Mouse (Mus musculus) CH12.LX (cell line): ENCODE data around the gene Tnni1. TPM values are rescaled to one million over a fixed set of nuclear protein-coding genes. Genes with fewer than 3 reads are reported as not detected.

Experiments used
- DNase-seq: peaks from one replicate; pipeline ENCODE4 v3.0.0-alpha.2; 2013; ENCODE audit errors: extremely low read depth
- H3K27ac ChIP-seq: 2 replicates; pipeline ENCODE4 v1.5.1; 2012; ENCODE audit warnings: low read depth, mild to moderate bottlenecking, control low read depth, moderate library complexity; ENCODE audit not compliant: insufficient read depth
- H3K27me3 ChIP-seq: replicated peaks from 2 replicates; pipeline ENCODE3; 2012; ENCODE audit warnings: inconsistent platforms
- H3K36me3 ChIP-seq, 2 experiments: replicated peaks in 1 of 2; 2 replicates each; pipeline versions ENCODE3 to v1.6.1; 2012; ENCODE audit warnings: inconsistent platforms in 1 of 2, low read length in 1 of 2, mild to moderate bottlenecking in 1 of 2, mixed read lengths in 1 of 2, moderate library complexity in 1 of 2; ENCODE audit not compliant: control insufficient read depth in 1 of 2, insufficient read depth in 1 of 2
- H3K4me1 ChIP-seq, 2 experiments: 2 replicates each; pipeline ENCODE4 v1.6.1; 2012; ENCODE audit warnings: inconsistent platforms in 1 of 2, moderate library complexity in 1 of 2; ENCODE audit not compliant: insufficient read depth in 2 of 2, control insufficient read depth in 1 of 2
- H3K4me2 ChIP-seq: 2 replicates; pipeline ENCODE4 v1.6.1; 2012; ENCODE audit warnings: low read depth, mild to moderate bottlenecking, control low read depth; ENCODE audit not compliant: poor library complexity, insufficient read depth, severe bottlenecking
- H3K4me3 ChIP-seq, 3 experiments: fragments of 150-350 bp in 1 of 3; sonication (generic) in 1 of 3; replicated peaks in 1 of 3; 2 replicates each; pipeline versions ENCODE3 to v1.5.1; 2011 to 2012; ENCODE audit warnings: low read depth in 2 of 3, low read length in 2 of 3, mild to moderate bottlenecking in 2 of 3, moderate library complexity in 2 of 3, control low read depth in 1 of 3, improper control_type of control experiment in 1 of 3, inconsistent platforms in 1 of 3, mixed read lengths in 1 of 3; ENCODE audit not compliant: poor library complexity in 1 of 3
- H3K79me2 ChIP-seq: replicated peaks from 2 replicates; pipeline ENCODE4 v1.6.1; 2012; ENCODE audit warnings: mild to moderate bottlenecking, moderate library complexity; ENCODE audit not compliant: control insufficient read depth, poor library complexity, insufficient read depth, severe bottlenecking; ENCODE audit errors: extremely low read depth
- H3K9ac ChIP-seq: 2 replicates; pipeline ENCODE4 v1.6.1; 2012; ENCODE audit warnings: low read depth, mild to moderate bottlenecking, control low read depth, moderate library complexity; ENCODE audit not compliant: insufficient read depth
- H3K9me3 ChIP-seq: replicated peaks from 2 replicates; pipeline ENCODE3; 2012; ENCODE audit warnings: low read length, inconsistent platforms, mixed read lengths
- EP300 ChIP-seq: IDR thresholded peaks from 2 replicates; pipeline ENCODE4 v1.6.1; 2011; ENCODE audit warnings: low read length, improper control_type of control experiment
- GABPA ChIP-seq: IDR thresholded peaks from 2 replicates; pipeline ENCODE4 v1.6.1; 2012; ENCODE audit warnings: low read depth, low read length, improper control_type of control experiment, inconsistent platforms; ENCODE audit not compliant: insufficient replicate concordance
- IRF4 ChIP-seq: IDR thresholded peaks from 2 replicates; pipeline ENCODE4 v1.6.1; 2014; ENCODE audit warnings: low read depth, mild to moderate bottlenecking, inconsistent platforms, low read length, improper control_type of control experiment
- JUN ChIP-seq: IDR thresholded peaks from 2 replicates; pipeline ENCODE4 v1.6.1; 2011; ENCODE audit warnings: low read depth, mild to moderate bottlenecking, low read length, improper control_type of control experiment, moderate library complexity; ENCODE audit not compliant: insufficient read depth
- MAX ChIP-seq: IDR thresholded peaks from 2 replicates; pipeline ENCODE4 v1.6.1; 2011; ENCODE audit warnings: low read length, improper control_type of control experiment
- MYC ChIP-seq: IDR thresholded peaks from 2 replicates; pipeline ENCODE4 v1.6.1; 2011; ENCODE audit warnings: low read depth, mild to moderate bottlenecking, improper control_type of control experiment, low read length
- NELFE ChIP-seq: IDR thresholded peaks from 2 replicates; pipeline ENCODE4 v1.6.1; 2011; ENCODE audit warnings: low read depth, low read length, improper control_type of control experiment
- NRF1 ChIP-seq: IDR thresholded peaks from 2 replicates; pipeline ENCODE4 v1.6.1; 2014; ENCODE audit warnings: low read depth, mild to moderate bottlenecking, inconsistent platforms, low read length, improper control_type of control experiment, moderate library complexity
- POLR2A ChIP-seq: IDR thresholded peaks from 2 replicates; pipeline ENCODE4 v1.6.1; 2011; ENCODE audit warnings: low read depth, mild to moderate bottlenecking, improper control_type of control experiment, low read length
- POLR2AphosphoS2 ChIP-seq: IDR thresholded peaks from 2 replicates; pipeline ENCODE4 v1.6.1; 2011; ENCODE audit warnings: low read depth, low read length, improper control_type of control experiment
- SIN3A ChIP-seq: IDR thresholded peaks from 2 replicates; pipeline ENCODE4 v1.6.1; 2012; ENCODE audit warnings: low read length, improper control_type of control experiment, inconsistent platforms
- TBP ChIP-seq: conservative IDR thresholded peaks from 2 replicates; pipeline ENCODE4 v1.6.1; 2011; ENCODE audit warnings: low read depth, low read length, improper control_type of control experiment
- TCF12 ChIP-seq: IDR thresholded peaks from 2 replicates; pipeline ENCODE4 v1.6.1; 2014; ENCODE audit warnings: low read depth, mild to moderate bottlenecking, inconsistent platforms, low read length, improper control_type of control experiment
- UBTF ChIP-seq: IDR thresholded peaks from 2 replicates; pipeline ENCODE4 v1.6.1; 2012; ENCODE audit warnings: low read depth, mild to moderate bottlenecking, inconsistent platforms, low read length, improper control_type of control experiment, moderate library complexity
- ZC3H11A ChIP-seq: IDR thresholded peaks from 2 replicates; pipeline ENCODE4 v1.6.1; 2012; ENCODE audit warnings: low read depth, mild to moderate bottlenecking, inconsistent platforms, low read length, improper control_type of control experiment
- ZKSCAN1 ChIP-seq: IDR thresholded peaks from 2 replicates; pipeline ENCODE4 v1.6.1; 2012; ENCODE audit warnings: low read depth, inconsistent platforms, low read length, improper control_type of control experiment, borderline replicate concordance
- ZNF384 ChIP-seq: IDR thresholded peaks from 2 replicates; pipeline ENCODE4 v1.6.1; 2012; ENCODE audit warnings: low read depth, low read length, improper control_type of control experiment, inconsistent platforms
- dilution Hi-C: fragments of 300-500 bp; cut with MboI; formaldehyde crosslinking; loops from 2 replicates; pipeline ENCODE4 v1.14.3; 2020; ENCODE audit warnings: low sequenced_read_pairs; ENCODE audit not compliant: extremely low pct_unique_long_range_greater_than_20kb, extremely low pct_ligation_motif_present
- in situ Hi-C: fragments of 300-500 bp; cut with MboI; formaldehyde crosslinking; loops from 3 replicates; pipeline ENCODE4 v1.14.3; 2019; ENCODE audit warnings: low sequenced_read_pairs, low pct_ligation_motif_present, low pct_unique_long_range_greater_than_20kb, mixed read lengths
- polyA plus RNA-seq: library from polyadenylated mRNA; unstranded; fragments of >175 nt; gene quantifications from 2 replicates; pipeline ENCODE4 v1.2.1, GENCODE M21; 2012; ENCODE audit warnings: low read depth; ENCODE audit not compliant: insufficient read length
- total RNA-seq, 2 experiments: library from RNA; depleted of rRNA; stranded (reverse); fragments of 300-350 nt in 1 of 2; fragments of >200 nt in 1 of 2; gene quantifications; 2 replicates each; pipeline ENCODE4 v1.2.3; 2012 to 2014

Gene Tnni1
- total and polyA plus RNA-seq, 3 experiments = 1.6 to 6.9 (median 4.2) TPM

DNA sequence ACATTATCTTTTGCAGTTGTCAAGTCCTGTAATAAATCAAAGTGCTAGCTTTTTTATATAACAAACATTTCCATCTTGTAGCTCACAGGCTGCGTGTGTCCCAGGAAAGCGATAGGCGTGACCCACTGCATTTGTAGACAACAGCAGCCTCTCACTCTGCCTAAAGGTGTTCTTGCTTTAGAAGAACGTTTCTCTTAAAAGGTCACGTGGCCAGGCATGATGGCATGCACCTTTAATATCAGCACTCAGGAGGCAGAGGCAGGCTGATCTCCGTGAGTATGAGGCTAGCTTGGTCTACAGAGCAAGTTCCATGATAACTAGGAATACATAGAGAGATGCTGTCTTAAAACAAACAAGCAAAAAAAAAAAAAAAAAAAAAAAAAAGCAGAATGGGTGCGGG lies 79.3 kb downstream of the Tnni1 start:
- no peaks in the 10 kb centered on the region for H3K36me3 ChIP-seq
- in situ Hi-C loops (no loop called here), dilution Hi-C loops (no loop called here)
- H3K4me3 ChIP-seq = no peak overlapping the region
- peaks cover 57% of the 10 kb centered on the region for H3K27me3 ChIP-seq
- no peaks in the 10 kb centered on the region for H3K9me3 ChIP-seq
- no peaks in the 10 kb centered on the region for H3K79me2 ChIP-seq
- TF ChIP-seq ZC3H11A (no peak), POLR2A (no peak), GABPA (no peak), NELFE (no peak), MAX (no peak), MYC (no peak), TBP (no peak), TCF12 (no peak), ZKSCAN1 (no peak), ZNF384 (no peak), UBTF (no peak), NRF1 (no peak), POLR2AphosphoS2 (no peak), IRF4 (no peak), SIN3A (no peak), EP300 (no peak), JUN (no peak)
- H3K27ac ChIP-seq = no peak overlapping the region
- no peak overlapping the region for H3K9ac ChIP-seq
- H3K4me2 ChIP-seq = no peak overlapping the region
- DNase-seq = no peak
- peaks cover 3 to 13% of the 10 kb centered on the region in 2 experiments; a peak in 3 of 4 replicates for H3K4me1 ChIP-seq

Other genes starting within 250 kb of the Tnni1 start
- gene Nav1, start 172.1 kb upstream of the Tnni1 start, total RNA-seq (2012; rRNA removed) = 0.21 and 0.38 TPM in 2 replicates
- 0.03 TPM in 1 of 2 replicates, not detected in the other for gene Nav1, start 172.1 kb upstream of the Tnni1 start, total RNA-seq (2014; rRNA removed)
- 0.12 and 0.56 TPM in 2 replicates for gene Nav1, start 172.1 kb upstream of the Tnni1 start, polyA plus RNA-seq
- gene Csrp1, start 59.4 kb upstream of the Tnni1 start, total RNA-seq (2012; rRNA removed) = 50.7 and 54.3 TPM in 2 replicates
- 44.7 and 49.4 TPM in 2 replicates for gene Csrp1, start 59.4 kb upstream of the Tnni1 start, total RNA-seq (2014; rRNA removed)
- gene Csrp1, start 59.4 kb upstream of the Tnni1 start, polyA plus RNA-seq = 45.9 and 52.5 TPM in 2 replicates
- 76.8 and 98.1 TPM in 2 replicates for gene Phlda3, start 13.3 kb upstream of the Tnni1 start, total RNA-seq (2012; rRNA removed)
- 45.6 and 49.5 TPM in 2 replicates for gene Phlda3, start 13.3 kb upstream of the Tnni1 start, total RNA-seq (2014; rRNA removed)
- 34.9 and 37.5 TPM in 2 replicates for gene Phlda3, start 13.3 kb upstream of the Tnni1 start, polyA plus RNA-seq
- gene Lad1, start 39.2 kb downstream of the Tnni1 start, total RNA-seq (2012; rRNA removed) = 0.13 TPM in 1 of 2 replicates, not detected in the other
- 0.24 TPM in 1 of 2 replicates, not detected in the other for gene Lad1, start 39.2 kb downstream of the Tnni1 start, total RNA-seq (2014; rRNA removed)
- 0.17 and 0.25 TPM in 2 replicates for gene Lad1, start 39.2 kb downstream of the Tnni1 start, polyA plus RNA-seq
- gene Tnnt2, start 56.9 kb downstream of the Tnni1 start, total RNA-seq (2012; rRNA removed) = 5.5 and 8.6 TPM in 2 replicates
- 3.6 and 5.0 TPM in 2 replicates for gene Tnnt2, start 56.9 kb downstream of the Tnni1 start, total RNA-seq (2014; rRNA removed)
- gene Tnnt2, start 56.9 kb downstream of the Tnni1 start, polyA plus RNA-seq = 31.1 and 32.5 TPM in 2 replicates
- not detected in 2 replicates for gene Pkp1, start 139.8 kb downstream of the Tnni1 start, total RNA-seq (2012; rRNA removed)
- gene Pkp1, start 139.8 kb downstream of the Tnni1 start, total RNA-seq (2014; rRNA removed) = not detected in 2 replicates
- gene Pkp1, start 139.8 kb downstream of the Tnni1 start, polyA plus RNA-seq = not detected in 2 replicates
- gene Igfn1, start 226.9 kb downstream of the Tnni1 start, total RNA-seq (2012; rRNA removed) = not detected in 2 replicates
- gene Igfn1, start 226.9 kb downstream of the Tnni1 start, total RNA-seq (2014; rRNA removed) = not detected in 2 replicates
- 0.04 TPM in 1 of 2 replicates, not detected in the other for gene Igfn1, start 226.9 kb downstream of the Tnni1 start, polyA plus RNA-seq
- gene Tmem9, start 228.7 kb downstream of the Tnni1 start, total RNA-seq (2012; rRNA removed) = 19.1 and 22.2 TPM in 2 replicates
- gene Tmem9, start 228.7 kb downstream of the Tnni1 start, total RNA-seq (2014; rRNA removed) = 28.2 and 30.1 TPM in 2 replicates
- 23.9 and 28.6 TPM in 2 replicates for gene Tmem9, start 228.7 kb downstream of the Tnni1 start, polyA plus RNA-seq